Mouse (Mus musculus): Measurements from ENCODE around the gene Ascc2. TPM values are rescaled to one million over a fixed set of nuclear protein-coding genes. Genes with fewer than 3 reads are reported as not detected.

Ascc2 gene
- polyA plus RNA-seq, 1 experiment = 54.5 TPM

GRCm38 (mm10) chr11:4620017-4620485, 17.5 kb upstream of the Ascc2 start, which contains the start of gene Gm11032:
Gene Gm11032 (plus strand): TSS chr11:4620067.
- H3K27me3 ChIP-seq (ENCODE audit: control insufficient read depth, insufficient read depth, low read length) = no peaks in the 10 kb centered on the region
- TF ChIP-seq CTCF (IDR thresholded peaks at IDR 0.05; ENCODE audit: control insufficient read depth, insufficient read depth, insufficient replicate concordance, low read depth, low read length) = no peak
- no peak for TF ChIP-seq POLR2A (IDR thresholded peaks at IDR 0.05; ENCODE audit: control insufficient read depth, low read depth, low read length)

GRCm38 (mm10) chr11:4620501-4621108, 16.9 kb upstream of the Ascc2 start:
- peak overlapping the region; percentile 80 for H3K27ac ChIP-seq (ENCODE audit: control insufficient read depth, insufficient read depth, low read depth, low read length)
- H3K4me3 ChIP-seq (ENCODE audit: control insufficient read depth, low read depth, low read length) = no peak overlapping the region; the same call in 1 of the 2 replicates
- H3K4me1 ChIP-seq (ENCODE audit: control insufficient read depth, insufficient read depth, low read length) = peaks cover 10% of the 10 kb centered on the region; the same call in 1 of the 2 replicates
- TF ChIP-seq POLR2A (IDR thresholded peaks at IDR 0.05; ENCODE audit: control insufficient read depth, low read depth, low read length) (no peak), CTCF (IDR thresholded peaks at IDR 0.05; ENCODE audit: control insufficient read depth, insufficient read depth, insufficient replicate concordance, low read depth, low read length) (no peak)
- no peaks in the 10 kb centered on the region for H3K27me3 ChIP-seq (ENCODE audit: control insufficient read depth, insufficient read depth, low read length)
- H3K36me3 ChIP-seq (ENCODE audit: control insufficient read depth, insufficient read depth, low read length) = no peaks in the 10 kb centered on the region

More at GRCm38 (mm10) chr11:4620017-4620485, 17.5 kb upstream of the Ascc2 start, which contains the start of gene Gm11032:
- H3K27ac ChIP-seq (ENCODE audit: control insufficient read depth, insufficient read depth, low read depth, low read length) = peak within 1 kb of the TSS; percentile 80
- H3K4me1 ChIP-seq (ENCODE audit: control insufficient read depth, insufficient read depth, low read length) = peaks cover 10% of the 10 kb centered on the region; the same call in 1 of the 2 replicates
- no peaks in the 10 kb centered on the region for H3K36me3 ChIP-seq (ENCODE audit: control insufficient read depth, insufficient read depth, low read length)
- peak within 1 kb of the TSS; percentile 31 for H3K4me3 ChIP-seq (ENCODE audit: control insufficient read depth, low read depth, low read length)

- TF ChIP-seq CTCF (IDR thresholded peaks at IDR 0.05; ENCODE audit: control insufficient read depth, insufficient read depth, insufficient replicate concordance, low read depth, low read length) (no peak), POLR2A (IDR thresholded peaks at IDR 0.05; ENCODE audit: control insufficient read depth, low read depth, low read length) (no peak)
- Histone ChIP-seq H3K27ac (ENCODE audit: control insufficient read depth, insufficient read depth, low read depth, low read length) (peak overlapping the region; percentile 32; the same call in 1 of the 2 replicates), H3K4me1 (ENCODE audit: control insufficient read depth, insufficient read depth, low read length) (peaks cover 10% of the 10 kb centered on the region; the same call in 1 of the 2 replicates), H3K27me3 (ENCODE audit: control insufficient read depth, insufficient read depth, low read length) (no peaks in the 10 kb centered on the region), H3K4me3 (ENCODE audit: control insufficient read depth, low read depth, low read length) (no peak overlapping the region), H3K36me3 (ENCODE audit: control insufficient read depth, insufficient read depth, low read length) (no peaks in the 10 kb centered on the region)
These were observed 15.7 kb upstream of the Ascc2 start for GRCm38 (mm10) chr11:4621866-4622265.

- TF ChIP-seq POLR2A (IDR thresholded peaks at IDR 0.05; ENCODE audit: control insufficient read depth, low read depth, low read length) (no peak), CTCF (IDR thresholded peaks at IDR 0.05; ENCODE audit: control insufficient read depth, insufficient read depth, insufficient replicate concordance, low read depth, low read length) (no peak)
- Histone ChIP-seq H3K27me3 (ENCODE audit: control insufficient read depth, insufficient read depth, low read length) (no peaks in the 10 kb centered on the region), H3K36me3 (ENCODE audit: control insufficient read depth, insufficient read depth, low read length) (no peaks in the 10 kb centered on the region), H3K4me3 (ENCODE audit: control insufficient read depth, low read depth, low read length) (no peak overlapping the region), H3K27ac (ENCODE audit: control insufficient read depth, insufficient read depth, low read depth, low read length) (no peak overlapping the region), H3K4me1 (ENCODE audit: control insufficient read depth, insufficient read depth, low read length) (peaks cover 10% of the 10 kb centered on the region; the same call in 1 of the 2 replicates)
These were observed 15.0 kb upstream of the Ascc2 start for GRCm38 (mm10) chr11:4622442-4622986.

- no peak overlapping the region for H3K4me3 ChIP-seq (ENCODE audit: control insufficient read depth, low read depth, low read length)
These were observed 14.6 kb upstream of the Ascc2 start for GRCm38 (mm10) chr11:4622997-4623396.

GRCm38 (mm10) chr11:4625931-4626330, 11.6 kb upstream of the Ascc2 start:
- H3K27ac ChIP-seq (ENCODE audit: control insufficient read depth, insufficient read depth, low read depth, low read length) = no peak overlapping the region
- peak overlapping the region; percentile 11 for H3K4me3 ChIP-seq (ENCODE audit: control insufficient read depth, low read depth, low read length)
- no peaks in the 10 kb centered on the region for H3K27me3 ChIP-seq (ENCODE audit: control insufficient read depth, insufficient read depth, low read length)
- H3K4me1 ChIP-seq (ENCODE audit: control insufficient read depth, insufficient read depth, low read length) = peaks cover 5% of the 10 kb centered on the region; the same call in 1 of the 2 replicates
- no peak for TF ChIP-seq CTCF (IDR thresholded peaks at IDR 0.05; ENCODE audit: control insufficient read depth, insufficient read depth, insufficient replicate concordance, low read depth, low read length)
- TF ChIP-seq POLR2A (IDR thresholded peaks at IDR 0.05; ENCODE audit: control insufficient read depth, low read depth, low read length) = no peak
- H3K36me3 ChIP-seq (ENCODE audit: control insufficient read depth, insufficient read depth, low read length) = no peaks in the 10 kb centered on the region

More at GRCm38 (mm10) chr11:4622997-4623396, 14.6 kb upstream of the Ascc2 start:
- Histone ChIP-seq H3K4me1 (ENCODE audit: control insufficient read depth, insufficient read depth, low read length) (peaks cover 10% of the 10 kb centered on the region; the same call in 1 of the 2 replicates), H3K27ac (ENCODE audit: control insufficient read depth, insufficient read depth, low read depth, low read length) (no peak overlapping the region), H3K36me3 (ENCODE audit: control insufficient read depth, insufficient read depth, low read length) (no peaks in the 10 kb centered on the region), H3K27me3 (ENCODE audit: control insufficient read depth, insufficient read depth, low read length) (no peaks in the 10 kb centered on the region)
- TF ChIP-seq CTCF (IDR thresholded peaks at IDR 0.05; ENCODE audit: control insufficient read depth, insufficient read depth, insufficient replicate concordance, low read depth, low read length) = no peak
- TF ChIP-seq POLR2A (IDR thresholded peaks at IDR 0.05; ENCODE audit: control insufficient read depth, low read depth, low read length) = no peak

- no peaks in the 10 kb centered on the region for H3K27me3 ChIP-seq (ENCODE audit: control insufficient read depth, insufficient read depth, low read length)
- peaks cover 2% of the 10 kb centered on the region; the same call in 1 of the 2 replicates for H3K4me1 ChIP-seq (ENCODE audit: control insufficient read depth, insufficient read depth, low read length)
- H3K27ac ChIP-seq (ENCODE audit: control insufficient read depth, insufficient read depth, low read depth, low read length) = no peak overlapping the region
- no peaks in the 10 kb centered on the region for H3K36me3 ChIP-seq (ENCODE audit: control insufficient read depth, insufficient read depth, low read length)
- TF ChIP-seq POLR2A (IDR thresholded peaks at IDR 0.05; ENCODE audit: control insufficient read depth, low read depth, low read length) = no peak
- no peak for TF ChIP-seq CTCF (IDR thresholded peaks at IDR 0.05; ENCODE audit: control insufficient read depth, insufficient read depth, insufficient replicate concordance, low read depth, low read length)
- H3K4me3 ChIP-seq (ENCODE audit: control insufficient read depth, low read depth, low read length) = no peak overlapping the region
These were observed 9.9 kb upstream of the Ascc2 start for GRCm38 (mm10) chr11:4627636-4628035.
